Mouse (Mus musculus): ENCODE measurements around the gene Dlgap4. TPM values are rescaled to one million over a fixed set of nuclear protein-coding genes. Genes with fewer than 3 reads are reported as not detected.
A peak's percentile ranks its signal among the peaks of the same experiment; 100 is the strongest.
"Not testable (repeated sequence)": the region's sequence is repeated elsewhere in the genome, so short reads cannot be mapped to it uniquely, and the experiment has no call there.

The Dlgap4 gene
- polyA plus RNA-seq, 1 experiment from 2014 or later: 126 TPM

DNA sequence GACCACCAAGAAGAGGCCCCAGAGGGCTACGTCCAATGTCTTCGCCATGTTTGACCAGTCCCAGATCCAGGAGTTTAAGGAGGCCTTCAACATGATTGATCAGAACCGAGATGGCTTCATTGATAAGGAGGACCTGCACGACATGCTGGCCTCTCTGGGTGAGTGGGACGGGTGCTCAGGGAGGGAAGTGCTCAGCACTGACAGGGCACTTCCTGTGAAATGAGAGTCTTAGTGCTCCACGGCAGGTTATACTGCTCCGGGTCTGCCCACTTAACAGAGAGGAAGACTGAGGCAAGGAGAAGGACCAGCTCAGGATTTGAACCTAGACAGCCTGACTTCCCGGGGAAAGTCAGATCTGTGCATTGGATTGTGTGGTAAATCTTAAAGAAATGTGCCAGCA, 165.1 kb downstream of the Dlgap4 start:
- Histone ChIP-seq H3K36me3 (replicated peaks) (no peaks in the 10 kb centered on the region), H3K4me1 (peaks cover 56% of the 10 kb centered on the region), H3K4me3 (no peak overlapping the region), H3K9me3 (no peaks in the 10 kb centered on the region), H3K27ac (no peak overlapping the region), H3K27me3 (ENCODE audit: poor library complexity, severe bottlenecking) (peaks cover 38% of the 10 kb centered on the region)
- DNase-seq (ENCODE audit: extremely low spot score, low spot score): no peak
- WGBS: 85% methylated on average over 8 of the region's 8 CpGs

DNA sequence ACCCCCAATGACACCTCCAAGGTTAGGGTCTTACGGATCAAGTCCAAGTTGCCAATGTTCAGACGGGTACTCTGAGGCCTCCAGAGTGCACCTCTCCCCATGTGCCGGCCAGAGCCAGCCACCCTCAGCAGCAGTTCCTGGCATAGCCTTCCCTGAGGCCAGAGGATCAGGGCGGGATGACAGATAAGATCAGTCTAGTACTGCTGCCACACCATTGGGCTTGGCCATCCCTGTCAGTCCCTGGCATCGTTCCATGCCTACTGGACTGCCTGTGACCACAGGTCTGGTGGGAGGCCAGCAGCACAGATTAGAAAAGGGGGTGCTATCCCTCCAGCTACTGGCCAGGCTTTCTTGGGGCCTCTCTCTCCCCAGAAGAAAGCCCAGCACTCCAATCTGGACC, 165.5 kb downstream of the Dlgap4 start:
- Histone ChIP-seq H3K27me3 (ENCODE audit: poor library complexity, severe bottlenecking) (peaks cover 38% of the 10 kb centered on the region), H3K36me3 (replicated peaks) (no peaks in the 10 kb centered on the region), H3K4me1 (peaks cover 56% of the 10 kb centered on the region), H3K9me3 (no peaks in the 10 kb centered on the region), H3K4me3 (no peak overlapping the region), H3K27ac (no peak overlapping the region)
- WGBS: 84% methylated on average over 5 of the region's 5 CpGs
- DNase-seq (ENCODE audit: extremely low spot score, low spot score): no peak

DNA sequence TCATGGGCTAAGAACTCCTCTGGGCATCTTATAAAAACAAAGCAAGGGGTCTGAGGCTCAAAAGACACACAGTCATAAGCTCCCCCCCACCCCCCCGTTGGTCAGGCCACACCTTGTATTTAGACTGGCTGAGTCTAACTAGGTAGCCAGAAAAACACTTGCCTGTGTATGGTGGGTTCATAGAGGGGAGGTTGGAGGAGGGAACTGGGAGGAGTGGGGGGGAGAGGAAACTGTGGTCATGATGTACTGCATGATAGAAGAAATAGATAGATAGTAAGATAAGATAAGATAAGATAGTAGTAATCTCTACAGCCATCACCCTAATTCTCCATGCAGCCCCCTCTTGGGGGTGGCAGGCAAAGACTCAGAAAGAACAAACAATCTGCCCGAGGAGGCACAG, 166.0 kb downstream of the Dlgap4 start:
- WGBS: 64% methylated on average over 2 of the region's 2 CpGs
- Histone ChIP-seq H3K27me3 (ENCODE audit: poor library complexity, severe bottlenecking) (peaks cover 34% of the 10 kb centered on the region), H3K9me3 (no peaks in the 10 kb centered on the region), H3K27ac (no peak overlapping the region), H3K4me1 (peaks cover 51% of the 10 kb centered on the region), H3K4me3 (no peak overlapping the region), H3K36me3 (replicated peaks) (no peaks in the 10 kb centered on the region)
- no peak for DNase-seq (ENCODE audit: extremely low spot score, low spot score)

DNA sequence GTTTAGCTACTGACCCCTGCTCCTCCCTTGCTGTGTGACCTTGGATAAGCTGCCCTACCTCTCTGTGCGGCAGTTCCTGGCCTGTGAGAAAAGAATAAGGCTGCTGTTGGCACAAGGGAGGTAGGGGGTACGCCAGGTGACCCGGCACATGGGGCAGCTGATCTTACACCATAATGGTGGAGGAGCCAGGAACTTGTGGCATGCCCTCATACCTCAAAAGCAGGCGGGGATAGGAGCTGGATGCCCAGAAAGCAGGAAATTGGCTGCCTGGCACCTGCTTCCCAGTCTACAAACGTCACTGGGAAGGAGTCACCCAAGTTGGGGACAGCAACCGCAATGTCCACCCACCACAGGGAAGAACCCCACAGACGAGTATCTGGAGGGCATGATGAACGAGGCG, 166.6 kb downstream of the Dlgap4 start:
- H3K27ac ChIP-seq: no peak overlapping the region
- no peaks in the 10 kb centered on the region for H3K36me3 ChIP-seq (replicated peaks)
- WGBS: 75% methylated on average over 9 of the region's 9 CpGs
- no peak for DNase-seq (ENCODE audit: extremely low spot score, low spot score)
- H3K9me3 ChIP-seq: no peaks in the 10 kb centered on the region
- H3K27me3 ChIP-seq (ENCODE audit: poor library complexity, severe bottlenecking): peaks cover 32% of the 10 kb centered on the region
- H3K4me3 ChIP-seq: no peak overlapping the region
- peaks cover 45% of the 10 kb centered on the region for H3K4me1 ChIP-seq

DNA sequence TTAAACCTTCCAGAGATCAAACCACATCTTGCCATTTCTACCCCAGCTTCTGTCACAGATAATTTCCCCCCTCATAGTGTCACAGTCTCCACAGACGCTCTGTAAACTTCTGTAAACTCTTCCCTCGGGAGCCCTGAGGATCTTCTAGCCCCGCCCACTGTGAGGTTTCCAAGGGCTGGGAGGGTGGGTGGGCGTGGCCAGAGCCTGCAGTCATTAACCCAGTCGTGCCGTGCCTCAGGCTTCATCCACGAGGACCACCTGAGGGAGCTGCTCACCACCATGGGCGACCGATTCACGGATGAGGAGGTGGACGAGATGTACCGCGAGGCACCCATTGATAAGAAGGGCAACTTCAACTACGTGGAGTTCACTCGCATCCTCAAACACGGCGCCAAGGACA, 167.2 kb downstream of the Dlgap4 start:
- no peaks in the 10 kb centered on the region; the same call in 1 of the 2 replicates for H3K9me3 ChIP-seq
- peaks cover 28% of the 10 kb centered on the region for H3K27me3 ChIP-seq (ENCODE audit: poor library complexity, severe bottlenecking)
- peak overlapping the region; percentile 36 for H3K27ac ChIP-seq
- peak overlapping the region; percentile 30 for H3K4me3 ChIP-seq
- 15% methylated on average over 17 of the region's 17 CpGs for WGBS
- H3K4me1 ChIP-seq: peaks cover 38% of the 10 kb centered on the region
- DNase-seq (ENCODE audit: extremely low spot score, low spot score): no peak
- no peaks in the 10 kb centered on the region for H3K36me3 ChIP-seq (replicated peaks)

DNA sequence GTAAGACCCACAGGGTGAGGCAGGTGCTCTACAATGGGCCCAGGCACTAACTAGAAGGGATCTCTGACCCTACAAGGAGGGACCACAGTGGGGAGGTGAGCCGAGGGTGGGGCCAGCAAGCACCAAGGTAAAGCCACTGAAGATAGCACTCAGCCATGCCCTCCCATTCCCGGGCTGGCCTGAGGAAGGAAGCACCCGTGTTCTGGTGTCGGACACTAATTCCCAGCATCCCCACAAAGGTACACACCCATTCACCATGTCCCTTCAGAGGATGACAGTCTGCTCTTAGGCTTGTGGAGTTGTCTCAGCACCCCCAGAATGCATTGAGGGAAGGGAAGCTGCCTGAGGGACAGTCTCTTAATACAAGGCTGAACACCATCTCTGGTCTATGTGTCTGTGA, 167.8 kb downstream of the Dlgap4 start:
- Histone ChIP-seq H3K27me3 (ENCODE audit: poor library complexity, severe bottlenecking) (peaks cover 22% of the 10 kb centered on the region), H3K4me3 (peak overlapping the region; percentile 30), H3K36me3 (replicated peaks) (no peaks in the 10 kb centered on the region), H3K27ac (peak overlapping the region; percentile 36), H3K9me3 (no peaks in the 10 kb centered on the region; the same call in 1 of the 2 replicates), H3K4me1 (peaks cover 34% of the 10 kb centered on the region)
- no peak for DNase-seq (ENCODE audit: extremely low spot score, low spot score)
- 75% methylated on average over 4 of the region's 4 CpGs for WGBS

DNA sequence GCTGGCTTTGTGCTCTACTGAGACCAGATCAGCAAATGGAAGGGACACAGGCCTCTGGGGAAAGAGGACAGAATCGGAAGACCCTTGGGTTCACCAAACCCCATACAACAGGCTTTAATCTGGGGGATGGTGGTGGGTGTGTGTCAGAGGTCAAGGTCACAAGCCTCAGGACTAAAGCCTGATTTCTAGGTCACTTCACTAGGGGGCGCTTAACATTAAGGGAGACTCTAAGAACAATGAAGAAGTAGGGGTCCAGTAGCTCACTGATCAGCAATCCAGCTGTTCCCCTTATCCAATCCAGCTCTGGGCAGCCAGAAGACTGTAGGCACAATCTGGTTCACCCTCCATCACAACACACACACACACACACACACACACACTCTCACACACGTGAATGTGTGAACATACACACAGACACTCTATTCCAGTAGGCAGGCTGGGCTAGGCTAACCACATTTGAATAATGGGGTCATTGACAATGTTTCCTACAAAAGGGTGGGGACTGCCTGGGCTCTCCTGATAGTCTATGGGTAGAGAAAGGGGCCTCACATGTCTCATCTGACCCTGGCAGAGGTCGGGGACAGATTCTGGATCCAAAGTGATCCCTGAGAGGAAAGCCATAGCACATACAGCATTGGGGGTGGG, 168.5 kb downstream of the Dlgap4 start:
- Histone ChIP-seq H3K9me3 (peaks cover 7% of the 10 kb centered on the region), H3K36me3 (replicated peaks) (no peaks in the 10 kb centered on the region), H3K27ac (peak overlapping the region; percentile 64), H3K4me1 (peaks cover 34% of the 10 kb centered on the region), H3K27me3 (ENCODE audit: poor library complexity, severe bottlenecking) (peaks cover 17% of the 10 kb centered on the region), H3K4me3 (no peak overlapping the region)
- 65% methylated on average over 4 of the region's 4 CpGs for WGBS
- DNase-seq (ENCODE audit: extremely low spot score, low spot score): no peak

DNA sequence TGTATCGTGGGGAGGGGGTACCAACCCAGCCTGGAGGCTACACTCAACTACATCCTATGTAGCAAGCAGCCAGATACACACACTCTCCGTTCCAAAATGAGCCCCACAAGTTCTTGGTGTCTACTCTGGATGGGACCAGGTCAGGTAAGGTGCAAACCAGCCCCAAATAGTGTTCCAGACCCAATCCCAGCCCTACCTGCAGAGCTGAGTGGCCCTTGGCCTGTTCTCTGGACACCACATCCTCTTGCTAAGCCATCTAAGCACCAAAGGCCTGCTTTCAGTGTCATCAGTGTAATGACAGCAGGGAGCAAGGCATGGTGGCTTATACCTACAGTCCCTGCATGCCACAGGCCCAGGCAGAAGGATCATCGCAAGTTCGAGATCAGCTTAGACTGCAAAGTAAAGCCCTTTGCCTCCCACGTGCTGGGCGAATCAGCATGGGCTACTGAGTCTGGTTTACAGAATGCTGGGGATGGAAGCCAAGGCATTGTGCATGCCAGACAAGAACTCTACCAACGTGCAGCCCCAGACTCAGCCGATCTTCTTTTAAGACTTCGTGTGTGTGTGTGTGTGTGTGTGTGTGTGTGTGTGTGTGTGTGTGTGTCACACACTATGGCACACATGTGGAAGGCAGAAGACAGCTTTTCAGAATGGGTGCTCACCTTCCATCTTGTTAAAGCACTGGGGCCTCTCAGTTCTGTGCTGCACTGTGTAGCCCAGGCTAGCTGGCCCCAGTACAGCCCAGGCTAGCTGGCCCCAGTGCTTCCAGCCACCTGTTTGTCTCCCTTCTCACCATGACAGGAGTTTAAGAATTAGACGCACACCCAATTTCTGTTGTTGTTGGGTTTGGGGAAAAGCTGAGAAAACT, 169.2 kb downstream of the Dlgap4 start:
- Histone ChIP-seq H3K27ac (peak overlapping the region; percentile 64), H3K9me3 (peaks cover 8% of the 10 kb centered on the region), H3K36me3 (replicated peaks) (no peaks in the 10 kb centered on the region), H3K4me1 (peaks cover 28% of the 10 kb centered on the region), H3K27me3 (ENCODE audit: poor library complexity, severe bottlenecking) (peaks cover 13% of the 10 kb centered on the region; the same call in 1 of the 2 replicates), H3K4me3 (no peak overlapping the region)
- no peak for DNase-seq (ENCODE audit: extremely low spot score, low spot score)
- WGBS: 87% methylated on average over 10 of the region's 10 CpGs

DNA sequence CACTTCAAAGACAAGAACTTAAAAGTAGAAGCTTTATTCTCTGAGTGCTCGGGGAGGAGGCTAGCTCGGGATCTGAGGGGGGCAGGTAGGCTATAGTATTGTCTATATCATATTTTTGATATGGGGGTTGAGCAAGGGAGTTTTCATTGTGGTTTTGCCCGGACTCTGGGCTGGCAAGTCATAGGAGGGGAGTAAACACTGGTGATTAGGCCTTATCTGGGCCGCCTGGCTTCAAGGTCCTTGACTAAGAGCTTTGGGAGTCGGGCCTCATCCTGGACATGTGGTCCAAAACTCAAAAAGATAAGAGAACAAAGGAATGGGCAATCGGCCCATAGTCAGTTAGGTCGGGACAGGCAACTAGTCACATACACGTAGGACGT, 169.8 kb downstream of the Dlgap4 start:
- no peak overlapping the region for H3K27ac ChIP-seq
- 84% methylated on average over 9 of the region's 9 CpGs for WGBS
- peaks cover 22% of the 10 kb centered on the region for H3K4me1 ChIP-seq
- H3K9me3 ChIP-seq: peaks cover 8% of the 10 kb centered on the region
- no peaks in the 10 kb centered on the region for H3K36me3 ChIP-seq (replicated peaks)
- H3K27me3 ChIP-seq (ENCODE audit: poor library complexity, severe bottlenecking): peaks cover 13% of the 10 kb centered on the region; the same call in 1 of the 2 replicates
- no peak overlapping the region for H3K4me3 ChIP-seq
- no peak for DNase-seq (ENCODE audit: extremely low spot score, low spot score)

DNA sequence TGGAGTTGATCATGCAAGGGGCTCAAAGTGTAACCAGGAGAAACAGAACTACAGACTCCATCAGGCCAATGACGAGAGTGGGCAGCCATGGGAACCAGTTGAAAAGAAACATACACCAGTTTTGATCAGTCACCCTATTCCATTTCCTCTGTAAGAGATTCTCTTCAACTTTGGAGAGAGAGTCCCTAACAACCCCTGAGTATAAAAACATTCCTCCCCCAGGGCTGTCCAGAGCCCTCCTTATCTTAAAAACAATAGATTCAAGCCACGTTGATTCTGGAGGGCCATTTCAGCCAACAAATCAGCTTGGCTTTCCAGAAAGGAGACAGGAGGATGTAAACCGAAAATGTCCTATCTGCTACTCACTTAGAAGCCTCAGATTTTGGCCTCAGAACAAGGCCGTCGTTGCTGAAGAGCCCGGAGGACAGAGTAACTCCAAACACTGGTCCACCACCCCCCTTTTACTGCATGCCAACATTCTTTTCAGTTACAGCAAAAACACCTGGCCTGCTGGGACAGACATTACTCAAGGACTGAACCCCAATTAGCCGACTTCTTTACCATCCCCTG, 170.6 kb downstream of the Dlgap4 start:
- Histone ChIP-seq H3K4me1 (peaks cover 19% of the 10 kb centered on the region), H3K9me3 (peaks cover 8% of the 10 kb centered on the region), H3K27ac (no peak overlapping the region), H3K27me3 (ENCODE audit: poor library complexity, severe bottlenecking) (peaks cover 7% of the 10 kb centered on the region; the same call in 1 of the 2 replicates), H3K36me3 (replicated peaks) (no peaks in the 10 kb centered on the region), H3K4me3 (no peak overlapping the region)
- 80% methylated on average over 7 of the region's 7 CpGs for WGBS
- no peak for DNase-seq (ENCODE audit: extremely low spot score, low spot score)

DNA sequence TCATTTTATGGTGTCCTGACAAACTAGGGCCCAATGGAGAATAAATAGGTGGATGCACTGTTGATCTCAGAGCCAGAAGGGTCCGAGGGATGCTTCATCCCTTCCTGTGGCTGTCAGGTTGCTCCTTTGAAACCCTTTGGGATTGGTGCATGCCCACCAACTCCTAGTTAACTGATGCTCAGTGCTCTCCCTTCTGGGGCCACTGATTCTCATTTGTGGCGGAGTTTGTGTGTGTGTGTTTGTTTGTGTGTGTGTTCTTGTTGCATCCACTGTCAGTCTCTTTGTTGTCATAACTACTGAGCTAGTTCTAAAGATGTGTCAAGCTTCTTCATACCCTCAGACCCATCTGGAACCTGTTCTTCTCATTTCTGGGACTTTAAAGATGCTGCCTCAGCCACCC, 171.4 kb downstream of the Dlgap4 start:
- Histone ChIP-seq H3K4me1 (peaks cover 15% of the 10 kb centered on the region), H3K27ac (no peak overlapping the region), H3K36me3 (replicated peaks) (no peaks in the 10 kb centered on the region), H3K9me3 (peaks cover 8% of the 10 kb centered on the region), H3K4me3 (no peak overlapping the region), H3K27me3 (ENCODE audit: poor library complexity, severe bottlenecking) (peaks cover 7% of the 10 kb centered on the region; the same call in 1 of the 2 replicates)
- no peak for DNase-seq (ENCODE audit: extremely low spot score, low spot score)
- WGBS: 94% methylated on average over 2 of the region's 2 CpGs

DNA sequence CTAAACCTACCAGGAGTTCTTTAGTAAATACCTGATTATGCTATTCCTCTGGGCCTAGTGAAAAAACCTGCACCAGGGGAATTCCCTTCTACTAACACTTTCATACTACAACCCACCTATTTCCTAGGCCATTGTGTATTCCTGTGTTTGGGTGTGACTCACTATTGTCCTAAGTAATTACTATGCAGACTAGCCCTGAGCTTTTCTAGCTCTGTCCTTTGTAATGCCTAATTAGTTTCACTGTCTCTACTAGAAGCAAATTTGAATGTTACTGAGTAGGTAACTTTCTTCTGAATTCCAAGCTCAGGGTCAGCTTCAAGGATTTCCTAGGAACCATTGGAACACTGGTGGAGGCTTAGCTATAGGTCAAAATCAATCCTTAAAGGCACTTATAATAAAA, 172.9 kb downstream of the Dlgap4 start:
- not testable (repeated sequence) for H3K4me3 ChIP-seq; DNase-seq (ENCODE audit: extremely low spot score, low spot score)

More for the DNA sequence above, 172.9 kb downstream of the Dlgap4 start:
- not testable (repeated sequence) for H3K27me3 ChIP-seq (ENCODE audit: poor library complexity, severe bottlenecking); H3K36me3 ChIP-seq (replicated peaks); H3K4me1 ChIP-seq; H3K27ac ChIP-seq
- peaks cover 11% of the 10 kb centered on the region for H3K9me3 ChIP-seq
